Mouse (Mus musculus) lung, postnatal 25 days (tissue): ENCODE measurements at regions not wholly inside any gene's neighbourhood (a gene's known extent, or its start where the extent isn't known, plus 50 kb on each side); places are given as distances from the start of the nearest gene placed in this dataset.

ENCODE experiments used
- DNase-seq: peaks from one replicate; pipeline ENCODE4 v3.0.0; 2022; ENCODE audit warnings: low spot score

GRCm38 (mm10) chr13:39702621-39703020 is 658.6 kb downstream of the Ofcc1 start:
- no peak for DNase-seq

GRCm38 (mm10) chr13:39691291-39692024 is 669.8 kb downstream of the Ofcc1 start:
- no peak for DNase-seq

GRCm38 (mm10) chr13:39664548-39664947 is 696.7 kb downstream of the Ofcc1 start:
- DNase-seq = no peak

- no peak for DNase-seq
Observed at GRCm38 (mm10) chr13:39649457-39649856, 688.8 kb upstream of the Slc35b3 start.

GRCm38 (mm10) chr13:39647367-39647766 is 686.7 kb upstream of the Slc35b3 start:
- peak; percentile 0 for DNase-seq

- DNase-seq = peak; percentile 13
Observed at GRCm38 (mm10) chr13:39631506-39632132, 670.9 kb upstream of the Slc35b3 start.
